Mouse (Mus musculus) lung, embryonic 14.5 days (tissue): ENCODE results near the gene 2010315B03Rik. TPM values are rescaled to one million over a fixed set of nuclear protein-coding genes. Genes with fewer than 3 reads are reported as not detected.

Experiments used
- ATAC-seq: fragments of 200-750 bp; cut with Nextera tagmentation; 2 replicates; pipeline ENCODE4 v1.8.0; 2017; ENCODE audit warnings: mild to moderate bottlenecking, moderate TSS enrichment, moderate library complexity; ENCODE audit not compliant: insufficient read depth
- DNase-seq: peaks from one replicate; pipeline ENCODE4 v3.0.0-alpha.2; 2015
- H3K27ac ChIP-seq: fragments of 300-500 bp; sonication (generic); 2 replicates; pipeline ENCODE4 v1.5.1; 2014; ENCODE audit warnings: low read depth, mild to moderate bottlenecking, moderate library complexity
- H3K27me3 ChIP-seq: fragments of 300-500 bp; sonication (generic); 2 replicates; pipeline ENCODE4 v1.6.1; 2014; ENCODE audit warnings: low read length, control low read depth; ENCODE audit not compliant: insufficient read depth
- H3K36me3 ChIP-seq: fragments of 300-500 bp; sonication (generic); 2 replicates; pipeline ENCODE4 v1.6.1; 2014; ENCODE audit warnings: control low read depth; ENCODE audit not compliant: insufficient read depth
- H3K4me1 ChIP-seq: fragments of 300-500 bp; sonication (generic); 2 replicates; pipeline ENCODE4 v1.6.1; 2014; ENCODE audit warnings: antibody characterized with exemption, control low read depth; ENCODE audit not compliant: insufficient read depth
- H3K4me2 ChIP-seq: fragments of 300-500 bp; sonication (generic); 2 replicates; pipeline ENCODE4 v1.6.1; 2014; ENCODE audit warnings: mild to moderate bottlenecking
- H3K4me3 ChIP-seq: fragments of 300-500 bp; sonication (generic); 2 replicates; pipeline ENCODE4 v1.5.1; 2014; ENCODE audit warnings: low read depth, low read length
- H3K9ac ChIP-seq: fragments of 300-500 bp; sonication (generic); 2 replicates; pipeline ENCODE4 v1.6.1; 2014
- H3K9me3 ChIP-seq: fragments of 300-500 bp; sonication (generic); 2 replicates; pipeline ENCODE4 v1.6.1; 2016; ENCODE audit warnings: low read depth, low read length, control low read depth
- CTCF ChIP-seq: IDR thresholded peaks from 2 replicates; pipeline ENCODE4 v1.5.1; 2016; ENCODE audit warnings: antibody characterized with exemption, low read depth
- WGBS: fragments of 180-500 bp; shearing (Covaris S2); extraction: QIAGEN DNeasy Blood & Tissue Kit; methylation state at CpG from one replicate; pipeline ENCODE4 v1.1.7; 2014; 5-methylcytosine and 5-hydroxymethylcytosine counted together
- polyA plus RNA-seq: library from polyadenylated mRNA; unstranded; fragments of >200 nt; fragmentation: Nextera tagmentation; extraction: Ambion mirVana; gene quantifications from 2 replicates; pipeline ENCODE4 v1.2.1, GENCODE M21; 2014

The 2010315B03Rik gene
- 7.5 TPM in 2 replicates for polyA plus RNA-seq

DNA sequence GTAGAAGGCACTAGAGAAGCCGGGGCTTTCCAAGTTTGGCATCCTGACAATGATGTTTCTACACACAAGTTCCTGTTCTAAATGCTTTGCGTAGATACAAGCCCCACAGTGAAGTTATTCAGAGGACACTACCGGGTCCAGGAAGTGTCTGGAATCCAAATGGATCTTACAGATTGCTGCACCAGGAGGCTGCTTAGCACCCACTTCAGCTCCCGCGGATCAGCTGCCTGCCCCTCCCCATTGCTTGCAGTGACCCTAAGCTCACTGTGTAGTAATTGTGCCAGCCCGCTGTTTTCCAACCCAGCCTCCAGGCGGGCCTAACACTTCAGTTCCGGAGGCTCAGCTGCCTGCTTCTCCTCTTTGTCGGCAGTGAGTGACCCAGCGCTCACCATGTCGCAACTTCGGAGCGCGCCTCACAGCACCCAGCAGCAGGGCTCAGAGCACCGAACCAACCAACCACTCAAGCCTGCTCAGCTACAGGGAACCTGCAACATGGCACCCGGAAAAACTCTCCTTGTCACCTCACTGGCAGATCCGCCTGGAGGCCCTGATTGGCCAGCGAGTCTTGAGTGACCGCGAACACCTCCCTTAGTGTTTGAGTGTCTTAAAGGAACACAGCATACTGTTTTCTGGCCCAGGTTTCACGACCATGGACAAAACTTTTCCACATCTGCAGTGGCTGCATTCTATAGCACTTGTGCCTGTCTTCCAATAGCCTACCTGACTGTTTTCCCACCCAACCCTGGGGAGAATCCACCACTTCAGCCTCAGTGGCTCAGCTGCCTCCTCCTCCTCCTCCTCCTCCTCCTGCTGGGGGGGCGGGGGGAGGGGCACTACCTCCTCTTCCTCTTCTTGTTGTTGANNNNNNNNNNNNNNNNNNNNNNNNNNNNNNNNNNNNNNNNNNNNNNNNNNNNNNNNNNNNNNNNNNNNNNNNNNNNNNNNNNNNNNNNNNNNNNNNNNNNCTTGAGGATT lies at the start of gene 2010315B03Rik:
Gene 2010315B03Rik (minus strand): TSS at position 526 of the 972 bp plus-strand sequence.
- under 1% methylated on average over 21 of the region's 22 CpGs for WGBS
- Histone ChIP-seq H3K36me3 (no peaks in the 10 kb centered on the region), H3K4me3 (peak within 1 kb of the TSS; percentile 66), H3K4me1 (no peaks in the 10 kb centered on the region; the same call in 1 of the 2 replicates), H3K9ac (peak within 1 kb of the TSS; percentile 78), H3K9me3 (no peaks in the 10 kb centered on the region), H3K27ac (peak within 1 kb of the TSS; percentile 92), H3K27me3 (no peaks in the 10 kb centered on the region), H3K4me2 (peak within 1 kb of the TSS; percentile 64)
- peak; percentile 100 for ATAC-seq
- peak; percentile 93 for DNase-seq
- TF ChIP-seq CTCF: 0 out of 2 replicates have a peak, but pooled peaks have one; percentile 12

- Histone ChIP-seq H3K27ac (peak overlapping the region; percentile 92), H3K36me3 (no peaks in the 10 kb centered on the region), H3K4me3 (peak overlapping the region; percentile 66), H3K9ac (peak overlapping the region; percentile 78), H3K9me3 (no peaks in the 10 kb centered on the region), H3K4me2 (peak overlapping the region; percentile 64), H3K27me3 (no peaks in the 10 kb centered on the region), H3K4me1 (no peaks in the 10 kb centered on the region; the same call in 1 of the 2 replicates)
- ATAC-seq (no peak), DNase-seq (peak; percentile 2)
- TF ChIP-seq CTCF: no peak
These were observed 994 bp downstream of the 2010315B03Rik start for GRCm38 (mm10) chr9:124311502-124311901.

- H3K4me2 ChIP-seq: no peak overlapping the region
- peaks cover 5% of the 10 kb centered on the region; the same call in 1 of the 2 replicates for H3K9me3 ChIP-seq
- no peak overlapping the region for H3K4me3 ChIP-seq
- no peak overlapping the region for H3K27ac ChIP-seq
- no peaks in the 10 kb centered on the region for H3K4me1 ChIP-seq
- DNase-seq (no peak), ATAC-seq (no peak)
- TF ChIP-seq CTCF: no peak
- no peaks in the 10 kb centered on the region for H3K27me3 ChIP-seq
- H3K9ac ChIP-seq: no peak overlapping the region
- peaks cover 3% of the 10 kb centered on the region; the same call in 1 of the 2 replicates for H3K36me3 ChIP-seq
These were observed 24.2 kb downstream of the 2010315B03Rik start for GRCm38 (mm10) chr9:124288329-124288728.

DNA sequence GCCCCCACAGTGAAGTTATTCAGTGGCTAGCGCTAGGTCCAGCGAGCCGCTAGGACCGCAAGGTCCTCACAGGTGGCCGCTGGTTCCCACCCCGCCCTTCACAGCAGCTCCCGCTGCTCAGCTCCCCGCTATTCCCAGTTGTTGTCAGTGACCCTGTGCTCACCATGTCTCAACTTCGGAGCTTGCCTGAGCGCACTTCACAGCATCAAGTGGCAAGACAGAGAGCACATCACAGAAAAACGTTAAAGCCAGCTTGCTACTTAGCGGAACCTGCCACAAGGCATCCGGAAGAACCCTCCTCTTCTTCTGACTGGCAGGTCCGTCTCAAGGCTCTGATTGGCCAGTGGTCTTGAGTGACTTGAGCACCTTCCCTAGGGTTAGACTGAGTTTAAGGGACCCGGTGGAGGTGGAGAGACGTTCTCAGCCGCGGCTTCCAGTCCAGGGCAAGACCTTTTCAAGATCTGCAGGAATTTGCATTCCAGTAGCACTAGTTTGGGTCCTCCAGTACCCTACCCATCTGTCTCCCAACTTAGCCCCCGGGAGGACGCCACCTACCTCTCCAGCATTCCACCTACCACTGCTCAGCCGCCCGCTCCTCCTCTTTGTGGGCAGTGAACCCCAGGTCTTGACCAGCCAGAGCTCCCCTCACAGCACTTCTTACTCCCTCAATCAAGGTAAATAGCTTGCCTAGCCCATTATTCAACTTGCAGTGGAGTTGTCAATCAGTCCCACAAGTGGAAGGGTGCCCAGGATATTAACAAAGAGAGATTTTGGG lies 30.4 kb downstream of the 2010315B03Rik start:
- DNase-seq: peak; percentile 90
- Histone ChIP-seq H3K4me2 (peak overlapping the region; percentile 71), H3K4me3 (peak overlapping the region; percentile 72), H3K9me3 (no peaks in the 10 kb centered on the region), H3K36me3 (0 out of 2 replicates have a peak, but pooled peaks cover 5% of the 10 kb centered on the region), H3K4me1 (no peaks in the 10 kb centered on the region), H3K9ac (peak overlapping the region; percentile 72), H3K27ac (peak overlapping the region; percentile 76; the same call in 1 of the 2 replicates), H3K27me3 (no peaks in the 10 kb centered on the region)
- ATAC-seq: peak; percentile 99
- under 1% methylated on average over 22 of the region's 22 CpGs for WGBS
- no peak for TF ChIP-seq CTCF

DNA sequence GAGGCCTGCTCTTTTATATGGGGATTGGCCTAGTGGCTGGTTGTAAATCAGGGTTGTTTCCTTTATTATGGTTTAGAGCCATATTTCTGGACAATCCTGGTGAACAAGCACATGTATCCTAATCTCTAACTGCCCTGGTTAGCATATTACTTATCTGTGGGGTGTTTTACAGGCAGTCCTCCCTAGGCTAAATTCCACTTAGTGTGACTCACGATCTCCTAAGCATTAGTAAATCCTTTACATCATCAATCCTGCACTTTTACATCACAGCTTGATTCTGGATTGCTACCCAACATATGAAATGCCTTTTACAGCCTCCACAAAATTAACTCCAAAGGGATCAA lies 31.1 kb downstream of the 2010315B03Rik start:
- Histone ChIP-seq H3K27me3 (no peaks in the 10 kb centered on the region), H3K9ac (peak overlapping the region; percentile 72), H3K4me3 (peak overlapping the region; percentile 72), H3K4me2 (peak overlapping the region; percentile 71), H3K27ac (peak overlapping the region; percentile 76; the same call in 1 of the 2 replicates), H3K4me1 (no peaks in the 10 kb centered on the region), H3K9me3 (no peaks in the 10 kb centered on the region), H3K36me3 (0 out of 2 replicates have a peak, but pooled peaks cover 5% of the 10 kb centered on the region)
- no peak for ATAC-seq
- no peak for DNase-seq
- no peak for TF ChIP-seq CTCF
- WGBS: 10% methylated on average over 1 of the region's 1 CpGs

DNA sequence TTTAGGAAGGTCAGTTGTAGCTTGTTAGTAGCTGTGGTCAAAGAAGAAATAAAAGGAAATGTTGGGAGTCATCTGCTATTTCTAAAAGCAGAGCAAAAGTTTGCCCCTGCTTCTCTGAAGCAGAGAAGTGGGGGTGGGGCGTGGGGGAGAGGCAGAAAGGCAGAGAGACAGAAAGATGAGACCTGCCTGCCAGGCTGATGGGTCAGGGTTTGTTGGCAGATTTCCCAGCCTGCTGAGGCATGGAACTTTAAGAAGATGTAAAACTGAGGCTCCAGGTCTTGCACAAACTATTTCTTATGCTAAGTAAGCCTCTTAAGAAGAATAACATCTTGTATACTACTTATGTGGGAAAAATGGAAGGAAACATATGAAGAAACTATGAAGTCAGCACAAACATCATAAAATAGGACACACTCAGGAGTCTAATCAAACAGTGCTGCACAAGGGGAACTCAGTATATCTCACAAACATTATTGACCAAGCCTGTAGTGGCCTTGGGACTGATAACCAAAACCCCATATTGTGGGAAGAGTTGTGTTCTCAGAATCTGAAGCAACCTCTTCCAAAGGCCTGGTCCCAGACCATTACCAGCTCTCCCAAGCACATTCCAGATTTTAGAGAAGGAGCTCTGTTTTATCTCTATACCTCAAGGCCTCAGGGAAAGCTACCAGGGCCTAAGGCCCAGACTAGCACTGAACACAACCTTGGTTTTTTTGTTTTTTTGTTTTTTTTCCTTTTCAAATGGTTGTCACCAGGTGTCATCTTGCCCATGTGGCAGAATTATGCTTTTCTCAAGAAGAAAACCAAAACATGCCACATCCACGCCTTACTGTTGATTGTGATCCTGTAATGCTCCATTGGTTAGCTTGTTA lies 31.7 kb downstream of the 2010315B03Rik start:
- H3K4me3 ChIP-seq: peak overlapping the region; percentile 72
- no peak overlapping the region for H3K27ac ChIP-seq
- no peaks in the 10 kb centered on the region for H3K27me3 ChIP-seq
- no peak for TF ChIP-seq CTCF
- WGBS: 60% methylated on average over 2 of the region's 2 CpGs
- no peak for ATAC-seq
- H3K9me3 ChIP-seq: no peaks in the 10 kb centered on the region
- H3K36me3 ChIP-seq: 0 out of 2 replicates have a peak, but pooled peaks cover 5% of the 10 kb centered on the region
- no peak for DNase-seq
- no peaks in the 10 kb centered on the region for H3K4me1 ChIP-seq
- peak overlapping the region; percentile 72 for H3K9ac ChIP-seq
- H3K4me2 ChIP-seq: peak overlapping the region; percentile 71
